Comparison of ENCODE assay signal across 19 mouse cellular contexts in the genomic region with DNA sequence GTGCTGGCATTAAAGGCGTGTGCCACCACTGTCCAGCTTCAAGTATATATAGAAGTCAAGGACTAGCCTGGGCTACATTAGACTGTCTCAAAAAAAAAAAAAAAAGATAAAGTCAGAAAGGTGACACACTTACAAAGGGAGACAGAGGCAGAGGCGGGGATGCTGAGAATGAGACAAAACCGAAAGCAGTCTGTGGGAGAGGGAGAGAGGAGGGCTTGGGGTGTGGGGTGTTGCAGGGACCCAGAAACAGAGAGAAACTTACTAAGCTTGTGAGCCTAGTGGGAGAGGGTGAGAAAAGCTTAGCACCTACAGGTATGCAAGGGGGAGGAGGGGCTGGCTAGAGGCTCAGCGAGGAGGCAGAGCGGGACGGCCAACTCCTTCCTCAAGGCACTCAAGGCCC. TPM values are rescaled to one million over a fixed set of nuclear protein-coding genes. Genes with fewer than 3 reads are reported as not detected.
"Had no signal": no experiment of that assay in that cellular context is flagged by ENCODE, and none has a peak within 500 bp of the region (broad histone marks: within the 10 kb centered on the region; RNA-seq: fewer than 3 reads in every experiment).

No protein-coding gene starts in this region.

- DNase-seq: kidney, adult 2 months; kidney, postnatal 25 days; layer of hippocampus, adult 9-11 months; layer of hippocampus, postnatal 36 days; lung, embryonic 14.5 days; lung, postnatal 14 days; right cerebral cortex, postnatal 14 days; thymus, postnatal 25 days had no signal

- H3K9ac ChIP-seq: limb, embryonic 15.5 days; lung, embryonic 14.5 days; midbrain, embryonic 12.5 days had no signal

- H3K4me1 ChIP-seq: limb, embryonic 15.5 days; midbrain, embryonic 12.5 days had no signal

- H3K4me3 ChIP-seq: limb, embryonic 15.5 days; midbrain, embryonic 12.5 days had no signal

- H3K27ac ChIP-seq: limb, embryonic 15.5 days; macrophage; midbrain, embryonic 12.5 days; stomach, postnatal 0 days had no signal

- ATAC-seq: intestine, embryonic 16.5 days; midbrain, embryonic 16.5 days had no signal

- H3K27me3 ChIP-seq: limb, embryonic 15.5 days; megakaryocyte, embryonic 14.5 days; midbrain, embryonic 12.5 days had no signal

- H3K4me2 ChIP-seq: limb, embryonic 15.5 days; lung, embryonic 14.5 days; midbrain, embryonic 12.5 days had no signal

- H3K36me3 ChIP-seq: limb, embryonic 15.5 days; midbrain, embryonic 12.5 days had no signal

- H3K9me3 ChIP-seq: limb, embryonic 15.5 days; megakaryocyte, embryonic 14.5 days; midbrain, embryonic 12.5 days had no signal

RNA-seq across cellular contexts. Expression of a gene that starts 56.9 kb away (rescaled TPM):
- total RNA-seq: layer of hippocampus, postnatal 36 days; left cerebral cortex, adult 8-10 months; left cerebral cortex, postnatal 25 days had no signal
- polyA plus RNA-seq: limb, embryonic 11.5 days; lung, embryonic 14.5 days; midbrain, embryonic 12.5 days; midbrain, embryonic 16.5 days; neural tube, embryonic 14.5 days had no signal
